Mouse (Mus musculus): Measurements from ENCODE around the gene Map2k4.

DNA sequence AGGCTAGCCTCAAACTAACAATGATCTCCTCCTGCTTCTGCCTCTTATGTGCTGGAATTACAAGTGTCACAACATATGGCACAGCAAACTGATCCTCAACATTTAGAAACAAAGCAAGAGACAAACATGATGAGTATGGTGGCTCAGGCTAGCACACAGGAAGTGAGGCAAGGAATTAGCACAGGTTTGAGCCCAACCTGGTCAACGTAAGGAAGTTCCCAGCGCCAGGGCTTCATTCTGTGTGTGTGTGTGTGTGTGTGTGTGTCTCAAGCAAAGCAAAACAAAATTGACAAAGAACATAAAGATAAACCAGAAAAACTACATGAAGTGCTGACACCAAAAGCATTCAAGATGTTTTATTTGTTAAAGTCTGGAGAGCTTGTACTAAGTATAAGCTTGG is 27.2 kb downstream of the Map2k4 start:
- no peak for TF ChIP-seq CTCF (IDR thresholded peaks at IDR 0.05; ENCODE audit: low read depth)
- no peak for TF ChIP-seq EP300 (IDR thresholded peaks at IDR 0.05; ENCODE audit: low read depth)
